Mouse (Mus musculus): ENCODE results near the gene Babam2.
"Not testable (repeated sequence)": the region's sequence is repeated elsewhere in the genome, so short reads cannot be mapped to it uniquely, and the experiment has no call there.

Babam2 gene

DNA sequence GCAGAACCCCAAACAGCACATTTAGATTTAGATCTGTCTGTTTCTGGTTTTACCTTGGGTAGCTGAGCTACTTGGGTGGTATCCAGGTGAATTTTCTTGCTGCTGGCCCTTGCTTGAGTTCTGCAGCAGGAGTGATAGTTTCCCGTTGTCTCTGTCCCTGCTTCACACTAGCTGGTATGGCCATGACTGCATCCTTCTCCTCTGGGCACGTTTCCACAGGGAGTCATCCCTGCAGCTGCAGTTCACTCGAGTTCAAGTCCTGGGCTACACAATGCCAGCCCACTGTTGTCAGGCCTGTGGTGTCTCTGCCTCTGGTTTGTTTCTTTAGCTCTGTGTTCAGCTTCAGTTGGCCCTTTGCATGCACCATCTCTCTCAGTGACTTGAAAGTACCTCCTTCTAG, 239.0 kb downstream of the Babam2 start:
- no peak for DNase-seq (ENCODE audit: low spot score in 2 of 2)

DNA sequence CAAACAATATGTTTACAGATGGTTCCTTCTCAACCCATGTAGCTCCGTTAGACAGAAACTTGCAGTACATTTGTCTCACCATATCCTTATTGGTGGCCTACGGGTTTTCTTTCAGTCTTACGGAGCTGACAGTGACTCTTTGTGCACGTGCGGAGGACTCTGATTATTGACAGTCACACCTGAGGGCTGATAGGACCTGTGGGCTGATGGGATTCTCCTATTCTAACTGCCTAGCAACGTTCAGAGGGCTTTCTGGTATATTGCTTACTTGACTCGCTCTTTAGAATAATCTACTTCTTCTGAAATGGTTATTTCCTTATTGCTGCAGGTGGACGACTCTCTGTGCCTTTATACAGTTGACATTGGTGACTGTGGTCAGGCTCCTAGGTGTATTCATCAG, 243.4 kb downstream of the Babam2 start:
- no peak for DNase-seq (ENCODE audit: low spot score in 2 of 2)

DNA sequence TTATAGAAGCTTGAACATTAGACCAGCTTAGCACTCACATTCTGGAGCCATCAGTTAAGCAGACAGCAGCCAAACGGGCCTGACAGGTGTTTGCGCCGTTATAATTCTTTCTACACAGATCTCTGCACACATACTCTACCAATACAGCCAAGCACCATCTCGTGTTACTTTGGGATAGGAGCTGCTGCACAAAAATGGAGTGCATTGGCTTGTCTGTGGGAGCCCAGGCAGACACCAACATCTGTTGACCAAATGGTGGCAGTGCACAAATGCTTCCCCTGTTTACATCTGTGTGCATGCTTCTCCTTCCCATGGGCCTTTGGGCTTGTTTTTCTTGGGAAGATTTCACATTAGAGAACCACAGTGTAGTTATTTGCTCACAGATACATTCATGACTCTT, 249.7 kb downstream of the Babam2 start:
- no peak for DNase-seq (ENCODE audit: low spot score in 2 of 2)

DNA sequence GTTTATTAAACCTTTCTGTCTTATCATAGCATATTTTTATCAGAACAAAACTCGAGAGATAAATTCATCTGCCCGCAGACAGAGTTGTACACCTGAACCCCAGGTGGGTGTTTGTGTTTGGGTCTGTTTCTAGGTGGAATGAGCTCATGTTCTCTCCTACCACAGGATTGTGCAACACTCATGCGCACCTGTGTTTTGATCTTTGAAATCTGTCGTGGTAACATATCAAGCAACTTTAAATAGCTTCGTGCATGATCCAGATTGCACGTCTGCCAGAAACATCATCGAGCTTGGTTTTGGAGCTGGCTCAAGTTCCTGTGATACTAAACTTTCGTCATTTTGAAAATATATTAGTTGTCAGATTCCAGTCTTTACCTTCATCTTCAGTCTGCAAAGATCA, 251.9 kb downstream of the Babam2 start:
- no peak for DNase-seq (ENCODE audit: low spot score in 2 of 2)

DNA sequence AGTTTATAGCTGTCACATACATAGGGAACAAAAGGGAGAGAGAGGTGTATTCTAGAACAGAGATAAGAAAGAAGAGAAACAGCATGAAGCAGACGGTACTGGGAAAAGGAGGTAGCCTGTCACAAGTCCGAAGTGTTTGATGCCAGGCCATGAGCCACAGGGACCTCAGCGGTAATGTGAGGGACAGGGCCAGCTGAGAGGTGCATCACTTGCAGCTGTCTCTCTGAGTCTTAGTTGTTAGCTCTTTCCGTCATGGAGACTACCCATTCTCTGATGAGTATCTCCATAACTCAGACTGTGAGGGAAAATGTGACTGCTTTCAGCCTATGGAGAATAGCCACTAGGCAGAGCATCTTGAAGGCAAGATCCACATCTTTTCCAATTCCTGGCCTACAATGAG, 253.0 kb downstream of the Babam2 start:
- DNase-seq (ENCODE audit: low spot score in 2 of 2), result no peak

DNA sequence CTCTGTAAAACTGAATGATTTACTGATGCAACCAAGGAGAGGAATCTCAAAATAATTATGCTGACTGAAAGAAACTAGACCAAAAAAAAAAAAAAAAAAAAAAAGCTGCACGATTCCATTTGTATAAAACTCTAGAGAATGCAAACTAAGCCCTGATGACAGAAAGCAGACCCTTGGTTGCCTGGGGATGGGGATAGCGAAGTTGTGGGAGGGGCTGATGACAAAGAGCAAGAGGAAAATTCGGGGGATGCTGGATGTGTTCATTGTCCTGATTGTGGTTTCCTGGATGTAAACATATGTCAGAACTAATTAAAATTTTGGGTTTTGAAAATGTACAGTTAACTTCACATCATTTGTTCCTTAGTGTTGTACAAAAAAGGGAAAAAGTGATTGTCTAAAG, 257.7 kb downstream of the Babam2 start:
- no peak for DNase-seq (ENCODE audit: low spot score in 2 of 2)

DNA sequence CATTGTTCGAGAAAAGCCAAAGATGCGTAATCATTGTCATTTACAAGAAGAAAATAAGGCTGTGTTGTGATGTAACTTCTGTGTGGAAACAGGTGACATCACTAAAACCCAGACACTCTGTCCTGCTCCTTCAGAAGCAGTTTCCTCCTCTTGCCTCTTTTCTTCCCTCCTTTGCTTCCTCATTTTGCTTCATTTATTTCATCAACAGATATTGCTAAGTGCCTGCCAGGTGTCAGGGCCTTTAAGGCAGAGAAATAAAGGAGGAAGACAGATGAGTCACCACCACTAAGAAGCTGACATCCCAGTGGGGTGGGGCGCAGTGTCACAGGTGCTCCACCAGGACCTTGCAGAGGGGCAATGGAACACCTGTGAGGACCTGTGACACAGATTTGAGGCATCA, 258.9 kb downstream of the Babam2 start:
- DNase-seq (ENCODE audit: low spot score in 2 of 2), result no peak

DNA sequence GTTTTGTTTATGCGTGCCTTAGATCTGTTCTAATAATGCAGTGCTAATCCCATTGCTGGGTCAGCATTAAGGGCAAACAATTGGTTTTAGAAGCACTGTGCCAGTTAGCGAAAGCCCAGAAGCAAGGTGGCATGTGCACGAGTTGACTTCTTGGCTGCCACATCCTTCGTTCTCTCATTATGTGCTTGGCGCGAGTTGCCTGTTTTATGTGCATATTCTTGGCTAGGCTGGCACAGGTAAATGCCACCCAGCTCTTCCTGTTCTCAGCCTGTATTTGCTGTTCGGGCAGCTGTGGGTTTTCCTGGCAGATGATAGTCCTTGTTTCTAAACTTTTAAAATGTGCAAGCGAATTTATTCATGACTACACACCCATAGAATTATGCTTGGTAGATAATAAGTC, 262.4 kb downstream of the Babam2 start:
- no peak for DNase-seq (ENCODE audit: low spot score in 2 of 2)

DNA sequence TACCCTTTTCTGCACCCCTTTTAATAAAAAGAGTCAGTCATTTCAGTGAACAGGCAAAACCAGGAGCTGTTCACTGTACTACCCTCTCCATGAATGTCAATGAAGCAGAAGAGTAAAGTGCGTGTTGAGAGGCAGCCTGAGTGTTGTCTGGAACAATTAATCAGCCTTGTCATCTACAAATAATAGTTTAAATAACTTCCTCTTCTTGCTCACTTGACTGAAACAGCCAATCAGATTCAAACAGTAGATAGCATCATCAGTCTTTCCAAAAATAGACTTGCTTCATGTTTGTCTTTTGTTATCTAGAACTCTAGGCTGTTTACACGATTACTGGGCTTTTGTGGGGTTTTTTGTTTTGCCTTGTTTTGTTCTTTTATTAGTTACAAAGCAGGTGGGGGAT, 263.9 kb downstream of the Babam2 start:
- no peak for DNase-seq (ENCODE audit: low spot score in 2 of 2)

DNA sequence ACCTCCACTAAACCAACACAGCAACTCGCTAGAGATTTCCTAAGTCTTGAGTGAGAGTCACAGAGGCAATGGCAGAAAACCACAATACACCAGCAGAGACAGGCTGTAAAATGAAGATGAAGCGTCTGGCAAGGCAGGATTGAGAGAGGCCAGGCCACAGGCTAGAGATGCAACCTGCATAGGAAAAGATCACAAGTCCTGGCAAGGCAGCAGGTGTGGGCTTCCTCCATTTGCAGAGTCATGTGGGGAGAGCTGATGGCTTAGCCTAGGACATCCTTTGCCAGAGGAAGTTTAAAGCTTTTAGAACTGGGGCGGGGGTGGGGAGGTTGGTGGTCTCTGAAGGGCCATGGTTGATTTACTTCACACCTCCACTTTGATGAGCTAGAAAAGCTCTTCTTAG, 264.9 kb downstream of the Babam2 start:
- DNase-seq (ENCODE audit: low spot score in 2 of 2), result no peak

DNA sequence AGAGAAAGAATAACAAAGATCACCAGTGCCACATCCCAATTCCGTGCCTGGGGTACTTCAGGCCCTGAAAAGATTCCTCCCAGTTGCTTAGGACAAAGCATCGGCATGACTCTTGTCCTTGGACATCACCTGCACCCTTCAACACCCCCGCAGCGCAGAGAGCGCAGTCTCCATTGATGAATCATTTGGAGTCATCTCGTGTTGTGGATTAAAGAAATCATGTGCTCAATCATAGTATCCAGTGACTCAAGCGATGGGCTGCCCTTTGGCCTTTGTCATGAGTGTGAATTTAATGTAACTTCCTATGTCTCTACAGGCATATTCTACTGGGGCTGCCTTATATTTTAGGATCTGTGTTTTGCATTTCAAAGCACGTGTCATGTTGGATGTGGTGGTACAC, 265.9 kb downstream of the Babam2 start:
- DNase-seq (ENCODE audit: low spot score in 2 of 2), result no peak

DNA sequence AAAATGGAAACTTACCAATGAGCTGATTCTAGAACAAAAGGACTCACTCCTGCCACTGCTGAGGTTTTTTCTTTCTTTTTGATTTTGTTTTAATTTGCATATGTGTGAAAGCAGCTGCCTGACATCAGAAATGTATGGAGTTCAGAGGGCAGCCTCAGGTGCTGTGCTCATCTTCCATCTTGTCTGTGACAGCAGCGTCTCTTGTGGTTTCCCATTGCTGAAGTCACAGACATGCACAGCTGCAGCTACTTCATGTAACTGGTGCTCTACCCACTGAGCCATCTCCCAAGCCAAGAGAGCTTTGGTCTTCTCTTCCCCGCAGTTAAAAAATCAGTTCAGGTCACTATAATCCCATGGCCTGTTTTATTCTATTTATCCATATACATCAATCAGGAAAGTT, 266.4 kb downstream of the Babam2 start:
- DNase-seq (ENCODE audit: low spot score in 2 of 2), result no peak

DNA sequence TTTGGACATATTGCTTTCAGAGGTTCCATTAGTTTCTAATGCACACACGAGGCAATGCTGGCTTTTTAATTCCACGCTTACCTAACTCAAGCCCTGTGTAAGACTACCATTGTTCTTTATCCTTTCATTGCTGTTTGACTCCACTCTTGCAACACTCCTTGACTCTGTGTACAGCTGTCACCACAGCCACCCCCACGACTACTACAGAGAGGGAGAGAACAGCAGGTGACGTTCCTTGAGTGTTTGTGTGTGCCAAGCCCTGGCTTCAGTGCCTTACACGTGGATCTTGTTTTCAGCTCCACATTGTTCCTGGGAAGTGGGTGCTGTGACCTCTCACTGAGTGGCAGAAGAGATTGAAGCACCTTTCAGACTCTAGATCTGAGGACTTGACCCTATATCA, 269.3 kb downstream of the Babam2 start:
- DNase-seq (ENCODE audit: low spot score in 2 of 2), result peak in 1 of 2 experiments; percentile 26

DNA sequence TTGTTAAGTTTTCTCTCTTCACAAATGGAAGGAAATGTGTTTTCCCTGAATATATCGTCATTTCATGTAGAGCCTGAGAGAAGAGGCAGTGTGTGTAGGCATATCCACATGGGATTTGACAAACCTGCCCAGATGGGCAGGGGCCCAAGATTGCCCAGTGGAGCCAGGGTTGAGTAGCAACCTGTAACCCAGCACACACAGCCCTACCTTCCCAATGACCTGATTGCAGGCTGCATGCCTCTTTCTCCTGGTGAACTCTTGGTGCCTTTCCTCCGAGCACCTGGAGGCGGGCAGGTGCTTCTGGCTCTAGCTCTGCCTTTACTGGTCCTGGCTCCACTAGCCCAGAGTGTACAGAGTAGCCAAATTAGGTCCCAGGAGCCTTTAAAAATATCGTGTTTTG, 270.0 kb downstream of the Babam2 start:
- peak in 1 of 2 experiments; percentile 36 for DNase-seq (ENCODE audit: low spot score in 2 of 2)

DNA sequence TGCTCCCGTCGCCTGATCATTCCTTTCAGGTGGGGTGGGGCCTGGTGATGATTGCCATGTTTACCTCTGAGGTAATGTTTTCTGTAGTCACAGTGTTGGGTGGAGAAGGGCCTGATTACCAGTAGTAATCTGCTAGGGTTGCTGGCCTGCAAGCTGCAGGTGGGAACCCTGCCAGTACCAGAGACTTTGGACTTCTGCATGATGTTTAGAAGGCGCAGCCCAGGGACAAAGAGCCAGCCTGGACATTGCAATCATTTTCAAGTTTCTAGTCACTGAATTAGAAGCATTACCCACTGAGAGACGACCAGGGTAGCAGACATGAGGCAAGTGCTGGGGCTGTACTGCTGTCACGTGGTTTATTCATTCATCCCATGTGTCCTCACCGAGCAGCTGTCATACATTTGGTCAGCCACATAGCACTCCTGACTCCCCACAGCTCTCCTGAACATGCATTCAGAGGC, 270.6 kb downstream of the Babam2 start:
- peak; percentile 45 to 64 for DNase-seq (ENCODE audit: low spot score in 2 of 2)

DNA sequence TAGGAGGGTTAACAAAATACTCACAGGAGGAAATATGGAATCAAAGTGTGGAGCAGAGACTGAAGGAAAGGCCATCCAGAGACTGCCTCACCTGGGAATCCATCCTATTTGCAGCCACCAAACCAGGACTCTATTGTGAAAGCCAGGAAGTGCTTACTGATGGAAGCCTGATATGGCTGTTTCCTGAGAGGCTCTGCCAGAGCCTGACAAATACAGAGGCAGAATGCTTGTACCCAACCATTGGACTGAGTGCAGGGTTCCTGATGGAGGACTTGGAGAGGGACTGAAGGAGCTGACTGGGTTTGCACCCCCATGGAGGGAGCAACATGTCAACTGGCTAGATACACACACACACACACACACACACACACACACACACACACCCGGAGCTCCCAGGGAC, 274.9 kb downstream of the Babam2 start:
- not testable (repeated sequence) for DNase-seq (ENCODE audit: low spot score in 2 of 2)

DNA sequence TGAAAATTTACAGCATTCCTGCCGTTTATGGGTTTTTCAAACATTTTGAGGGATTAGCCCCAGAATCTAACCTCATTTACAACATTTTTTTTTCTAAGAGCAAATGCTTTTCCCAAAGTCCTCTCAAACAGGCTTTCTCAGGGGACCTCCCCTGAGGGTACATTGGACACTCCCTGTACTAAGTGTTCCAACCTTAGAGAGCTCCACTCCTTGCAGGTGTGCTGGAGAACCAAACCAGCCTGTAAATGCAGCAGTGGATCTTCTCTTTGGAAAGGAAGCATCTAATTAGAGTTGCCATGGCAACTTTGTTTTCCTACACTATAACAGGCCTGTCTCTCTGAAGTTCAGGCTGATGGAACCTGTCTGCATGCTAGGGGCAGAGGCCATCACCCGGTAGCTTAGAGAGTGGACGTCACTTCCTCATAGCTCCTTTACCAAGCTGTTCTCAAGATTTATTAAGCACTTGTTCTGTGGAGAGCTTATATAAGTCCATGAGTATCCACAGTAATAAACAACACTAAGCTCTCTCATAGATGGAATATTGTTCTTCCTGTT, 277.2 kb downstream of the Babam2 start:
- no peak for DNase-seq (ENCODE audit: low spot score in 2 of 2)

DNA sequence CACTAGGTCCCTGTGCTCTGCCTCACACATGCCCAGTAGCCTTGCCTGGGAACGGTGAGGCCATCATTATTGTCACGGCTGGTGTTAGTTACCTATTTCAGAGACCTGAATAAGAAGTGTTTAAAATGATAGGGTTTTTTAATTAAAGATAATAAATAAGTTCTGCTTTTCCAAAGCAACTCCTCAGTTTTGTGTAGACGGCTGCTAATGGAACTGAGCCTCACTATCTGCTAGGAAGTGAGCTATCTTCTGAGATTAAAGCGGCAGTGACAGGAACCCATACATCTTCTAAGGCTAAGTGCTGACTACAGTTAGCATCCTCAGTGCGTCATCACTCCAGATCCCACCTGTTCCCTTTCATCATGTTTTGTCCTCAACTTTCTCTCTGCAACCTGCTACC, 284.6 kb downstream of the Babam2 start:
- no peak for DNase-seq (ENCODE audit: low spot score in 2 of 2)

DNA sequence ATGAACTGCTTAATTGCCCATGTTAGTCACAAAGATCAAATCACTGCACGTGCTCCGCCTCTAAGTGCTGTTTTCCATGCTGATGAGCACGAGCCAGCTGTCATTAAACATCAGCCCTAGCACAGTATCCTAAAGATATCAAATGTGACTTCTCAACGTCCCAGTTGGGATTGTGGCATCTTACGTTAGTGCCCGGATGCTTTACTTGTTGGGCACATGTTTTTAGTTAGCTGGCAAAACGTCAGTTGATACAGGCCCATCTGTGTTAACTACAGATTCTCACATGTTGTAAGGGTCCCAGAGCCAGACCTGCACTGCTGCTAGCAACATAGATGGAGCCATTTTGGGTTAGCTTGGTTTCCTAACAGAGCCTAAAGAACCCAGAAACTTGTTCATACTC, 285.7 kb downstream of the Babam2 start:
- no peak for DNase-seq (ENCODE audit: low spot score in 2 of 2)

DNA sequence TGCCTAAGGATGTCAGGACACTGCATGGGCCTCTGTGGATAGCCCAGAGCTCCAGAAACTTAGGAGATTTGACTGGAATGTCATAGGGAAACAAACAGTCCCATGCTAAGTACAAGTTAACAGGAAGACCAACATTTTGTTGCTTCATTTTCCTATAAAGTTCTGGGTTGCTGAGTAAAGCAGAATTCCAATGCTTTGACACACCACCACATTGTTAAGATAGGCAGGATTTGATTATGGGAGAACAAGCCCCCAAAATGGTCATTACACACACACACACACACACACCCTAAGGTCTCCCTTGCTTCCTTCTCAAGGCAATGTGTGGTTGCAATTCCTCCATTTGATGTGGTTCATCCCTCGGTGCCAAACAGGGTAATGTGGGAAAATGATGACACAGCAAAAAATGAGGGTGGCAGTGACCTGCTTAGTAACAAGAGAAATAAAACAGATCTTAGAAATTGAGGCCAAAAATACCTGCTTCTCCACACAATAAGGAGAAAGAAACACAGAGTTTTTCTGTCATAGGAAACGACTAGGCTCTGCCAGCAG, 286.4 kb downstream of the Babam2 start:
- no peak for DNase-seq (ENCODE audit: low spot score in 2 of 2)

DNA sequence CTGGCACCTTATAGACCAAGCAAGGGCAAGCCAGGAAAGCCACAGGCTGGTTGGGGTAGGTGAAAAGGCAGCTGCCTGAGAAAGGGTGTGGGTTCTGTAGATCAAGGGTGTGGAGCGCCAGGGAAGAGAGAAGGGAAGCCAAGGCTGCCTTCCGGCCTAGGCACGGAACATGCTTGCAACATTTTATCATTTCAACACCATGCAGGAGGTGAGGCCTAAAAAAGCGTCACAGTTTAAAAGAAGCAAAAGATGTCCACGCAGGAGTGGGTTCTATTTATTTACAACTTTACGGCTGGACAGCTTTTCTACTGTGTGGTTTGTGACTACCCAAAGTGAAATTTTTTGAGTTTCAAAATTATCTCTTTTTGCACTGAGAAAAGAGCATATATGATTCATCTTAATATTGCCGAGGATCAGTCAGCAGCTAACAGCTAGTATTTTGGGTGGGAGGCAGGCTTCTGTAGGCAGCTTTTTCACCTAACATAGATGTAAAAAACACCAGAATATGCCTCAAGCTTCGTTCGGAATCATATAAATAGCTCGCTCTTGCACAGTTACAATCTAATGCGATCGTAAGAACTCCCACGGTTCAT, 287.0 kb downstream of the Babam2 start:
- peak; percentile 56 to 77 for DNase-seq (ENCODE audit: low spot score in 2 of 2)

DNA sequence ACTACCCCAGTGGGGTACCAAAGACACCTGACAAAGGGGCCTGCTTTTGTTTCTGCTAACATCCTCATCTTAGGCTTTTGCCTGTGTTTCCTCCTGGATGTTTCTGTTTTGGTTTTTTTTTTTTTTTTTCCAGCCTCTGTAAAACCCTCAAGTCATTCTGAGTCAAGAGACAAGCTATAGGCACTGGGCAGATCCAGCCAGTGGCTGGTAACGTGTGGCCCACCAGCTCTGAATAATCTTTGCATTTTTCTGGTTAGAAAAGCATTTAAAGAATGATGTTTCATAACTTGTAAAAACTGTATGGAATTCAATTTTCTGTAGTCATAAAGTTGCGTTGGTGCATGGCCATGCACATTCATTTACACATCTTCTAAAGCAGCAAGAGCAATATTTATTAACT, 287.5 kb downstream of the Babam2 start:
- DNase-seq (ENCODE audit: low spot score in 2 of 2), result no peak

DNA sequence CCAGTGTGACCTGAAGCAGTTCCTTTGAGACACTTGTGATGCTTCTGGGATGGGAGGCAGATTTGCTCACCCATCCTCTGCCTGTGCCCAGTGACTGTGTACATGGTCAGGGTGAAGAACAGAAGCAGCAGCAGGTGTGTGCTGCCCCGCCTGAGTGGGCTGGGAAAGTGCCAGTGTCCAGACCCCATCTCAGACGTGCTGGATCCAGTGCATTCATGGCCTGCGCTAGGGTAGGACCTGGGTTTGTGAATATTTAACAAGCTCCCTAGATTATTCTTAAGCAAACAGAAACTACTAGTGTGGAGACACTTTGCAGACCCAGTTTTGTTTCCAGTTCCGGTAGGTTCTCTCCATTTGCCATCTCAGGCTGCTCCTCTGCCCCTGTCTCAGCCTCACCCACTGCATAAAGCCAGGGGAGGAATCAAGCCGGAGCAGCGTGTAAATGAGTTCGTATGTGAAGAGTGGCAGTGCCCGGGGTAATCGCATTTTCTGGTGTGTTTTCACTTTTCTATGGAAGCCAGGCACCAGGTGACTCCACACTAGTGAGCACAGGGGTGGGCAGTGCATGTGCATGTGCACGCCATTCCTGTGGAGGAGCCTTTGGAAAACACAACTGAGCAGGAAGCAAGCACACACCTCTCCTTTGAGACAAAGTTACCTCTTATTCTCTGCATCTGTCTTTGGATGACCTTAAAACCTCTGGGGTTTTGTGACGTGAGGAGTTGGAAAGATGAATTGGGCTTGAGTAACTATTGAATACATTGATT, 290.2 kb downstream of the Babam2 start:
- DNase-seq (ENCODE audit: low spot score in 2 of 2), result no peak

Data from urinary bladder, postnatal 36 days (tissue).